Mouse (Mus musculus): ENCODE data around the gene E2f7.
A peak's percentile ranks its signal among the peaks of the same experiment; 100 is the strongest.
"Not testable (repeated sequence)": the region's sequence is repeated elsewhere in the genome, so short reads cannot be mapped to it uniquely, and the experiment has no call there.

Gene E2f7

GRCm38 (mm10) chr10:110744686-110745639 lies at the start of gene E2f7:
Gene E2f7, plus strand, starts transcription at chr10:110745439.
- peak; percentile 91 for DNase-seq

GRCm38 (mm10) chr10:110701276-110701675 lies 44.0 kb upstream of the E2f7 start:
- no peak for DNase-seq

GRCm38 (mm10) chr10:110705672-110706071 lies 39.6 kb upstream of the E2f7 start:
- DNase-seq = no peak

DNA sequence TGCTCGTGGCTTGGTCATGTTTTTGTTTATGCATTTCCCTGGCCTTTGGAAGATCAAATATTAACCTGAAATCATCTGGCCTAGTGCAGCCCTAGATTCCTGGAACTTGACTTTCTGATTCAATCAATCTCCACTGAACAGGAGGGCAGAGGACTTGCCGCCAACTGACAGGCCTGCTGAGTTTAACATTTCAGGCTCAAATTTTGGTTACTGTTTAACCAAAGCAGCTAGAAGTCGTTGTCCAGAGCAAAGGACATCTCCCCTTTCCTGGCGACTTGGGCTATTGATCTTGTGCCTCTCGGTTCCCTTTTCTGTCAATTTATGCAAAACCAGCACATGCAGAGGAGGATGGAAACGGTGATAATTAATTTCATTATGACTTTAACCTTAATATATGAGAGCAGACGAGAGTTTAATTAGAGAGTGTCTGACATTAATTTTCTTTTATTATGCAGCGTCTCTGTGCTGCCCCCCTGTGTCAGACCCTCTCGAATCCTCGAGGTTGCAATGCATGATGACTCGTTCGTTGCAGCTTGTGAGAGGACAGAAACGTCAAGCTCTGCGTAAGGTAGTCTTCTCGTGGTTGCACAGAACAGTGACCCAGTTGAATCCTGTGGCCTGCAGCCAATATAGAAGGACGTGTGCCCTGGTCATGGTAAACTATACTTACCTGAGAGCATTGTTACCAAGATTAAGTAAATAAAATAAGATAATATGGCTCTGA lies 37.7 kb upstream of the E2f7 start:
- DNase-seq = no peak

GRCm38 (mm10) chr10:110716887-110717286 lies 28.4 kb upstream of the E2f7 start:
- DNase-seq = no peak

DNA sequence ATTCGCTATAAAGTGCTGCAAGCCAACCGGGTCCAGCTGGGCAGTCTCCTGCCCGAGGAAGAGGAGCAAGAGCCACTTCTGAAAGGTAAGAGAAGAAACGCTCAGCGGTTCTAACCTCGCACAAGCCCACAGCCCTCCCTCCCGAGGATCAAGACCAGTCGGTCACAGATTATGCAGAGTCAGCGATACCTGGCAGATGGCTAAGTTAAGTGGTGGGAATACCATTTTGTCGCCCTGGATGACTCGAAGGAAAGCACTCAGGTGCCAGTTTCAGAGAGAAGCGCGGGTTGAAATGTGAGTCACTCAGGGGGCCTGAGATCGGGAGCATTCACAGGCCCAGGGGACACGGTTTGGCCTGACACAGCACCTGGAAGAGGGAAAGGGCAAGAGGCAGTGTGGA lies 18.8 kb upstream of the E2f7 start:
- no peak for DNase-seq

DNA sequence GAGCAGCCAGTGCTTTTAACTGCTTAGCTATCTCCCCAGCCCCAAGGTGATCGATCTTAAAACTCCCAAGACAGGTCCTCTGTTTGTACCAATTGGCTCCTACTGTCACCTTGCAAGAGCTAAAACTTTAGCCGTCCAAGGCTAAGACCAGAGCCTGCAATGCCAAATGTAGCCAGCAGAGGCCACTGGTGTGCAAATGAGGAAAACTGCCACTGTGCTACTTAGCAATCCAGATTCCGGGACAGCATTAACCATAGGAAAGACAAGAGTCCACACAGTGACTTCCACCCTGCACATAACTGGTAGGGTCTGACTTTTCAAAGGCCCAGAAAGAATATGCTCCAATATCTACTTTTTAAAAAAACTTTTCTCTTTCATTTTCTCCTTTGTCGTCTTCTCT lies 17.4 kb upstream of the E2f7 start:
- no peak for DNase-seq

DNA sequence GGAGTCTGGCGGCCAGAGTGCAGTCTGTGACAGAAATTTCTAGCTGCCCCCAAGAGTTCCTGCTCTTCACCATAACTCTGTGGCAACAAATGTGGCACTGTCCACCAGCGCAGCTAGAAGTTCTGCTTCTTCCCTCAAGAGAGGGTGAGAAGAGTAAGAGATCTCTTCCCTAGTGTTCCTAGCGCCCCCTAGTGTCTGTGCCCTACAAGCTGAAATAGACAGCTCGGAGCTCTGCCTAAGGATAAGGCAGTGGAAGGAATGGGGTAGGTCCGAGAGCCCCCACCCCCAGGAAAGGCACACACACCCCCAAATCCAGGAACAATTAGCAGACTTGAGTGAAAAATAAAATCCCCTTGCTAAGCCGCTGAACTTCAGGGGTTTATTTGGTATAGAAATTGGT lies 11.9 kb upstream of the E2f7 start:
- peak; percentile 75 for DNase-seq

DNA sequence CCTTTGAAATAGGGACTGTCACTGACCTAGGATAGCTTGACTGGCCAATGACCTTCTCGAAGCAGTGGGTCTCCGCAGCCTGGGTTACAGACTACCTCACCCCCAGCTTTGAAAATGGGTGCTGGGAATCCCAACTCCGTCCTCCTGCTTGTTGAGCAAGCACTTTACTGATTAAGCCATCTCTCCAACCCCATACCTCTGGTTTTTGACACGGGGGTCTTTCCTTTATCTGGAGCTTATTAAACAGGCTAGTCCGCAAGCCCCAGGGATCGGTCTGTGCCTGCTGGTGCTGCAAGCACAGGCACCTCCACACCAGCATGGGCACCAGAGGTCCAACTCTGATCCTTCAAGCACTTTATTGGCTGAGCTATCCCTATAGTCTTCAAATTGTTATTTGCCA lies 1.5 kb upstream of the E2f7 start:
- DNase-seq = no peak

DNA sequence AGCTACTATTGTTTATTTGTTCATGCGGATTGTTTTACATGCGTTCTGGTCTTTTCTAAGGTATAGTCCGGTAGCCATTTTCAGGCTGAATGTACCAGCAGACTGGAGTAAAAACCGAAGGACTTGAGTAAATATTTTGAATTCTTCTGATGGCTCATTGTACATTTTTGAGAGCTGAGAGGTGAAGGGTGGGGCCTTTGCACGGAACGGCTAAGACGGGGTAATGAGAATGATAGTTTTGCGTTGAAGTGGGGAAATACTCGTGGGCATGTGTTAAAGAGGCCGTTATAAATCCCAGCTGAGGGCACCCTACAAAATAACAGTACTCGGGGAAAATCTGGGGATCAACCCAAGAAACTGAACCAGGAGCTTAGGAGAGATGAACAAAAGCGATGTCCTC lies 1.1 kb upstream of the E2f7 start:
- DNase-seq = no peak

GRCm38 (mm10) chr10:110745640-110746032 lies 397 bp downstream of the E2f7 start:
- no peak for DNase-seq

DNA sequence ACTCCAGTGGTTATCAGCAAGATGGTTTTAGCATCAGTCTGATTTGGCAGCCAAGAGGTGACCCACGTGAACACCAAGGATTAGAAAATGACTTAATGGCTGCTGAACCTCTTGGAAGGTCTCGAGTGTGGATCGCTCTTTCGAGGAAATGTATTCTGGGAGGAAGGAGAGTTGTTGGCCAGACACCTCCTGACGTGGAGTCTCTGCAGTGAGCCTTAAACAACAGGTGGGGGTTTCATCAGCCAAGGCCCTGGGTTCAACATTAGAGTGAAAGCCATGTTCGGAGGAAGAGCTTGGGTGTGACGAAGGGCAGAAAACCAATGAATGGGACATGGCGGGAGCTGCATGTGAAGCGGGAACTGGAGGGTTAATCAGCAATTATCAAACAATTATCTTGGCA lies 3.8 kb downstream of the E2f7 start:
- DNase-seq = no peak

GRCm38 (mm10) chr10:110749510-110750305 lies 4.5 kb downstream of the E2f7 start:
- DNase-seq = no peak

- DNase-seq = no peak
These were observed 7.6 kb downstream of the E2f7 start for GRCm38 (mm10) chr10:110752849-110753248.

DNA sequence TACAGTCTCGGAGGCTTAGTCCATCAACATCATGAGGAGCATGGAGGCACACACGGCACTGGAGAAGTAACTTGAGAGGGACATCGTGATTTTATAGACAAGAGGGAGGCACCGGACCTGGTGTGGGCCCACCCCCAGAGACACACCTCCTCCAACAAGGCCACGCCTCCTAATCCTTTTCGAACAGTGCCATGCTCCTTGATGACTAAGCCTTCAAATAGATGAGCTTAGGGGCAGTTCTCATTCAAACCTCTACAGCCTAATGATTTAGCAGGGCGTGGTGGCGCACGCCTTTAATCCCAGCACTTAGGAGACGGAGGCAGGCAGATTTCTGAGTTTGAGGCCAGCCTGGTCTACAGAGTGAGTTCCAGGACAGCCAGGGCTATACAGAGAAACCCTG lies 10.3 kb downstream of the E2f7 start:
- no peak for DNase-seq

DNA sequence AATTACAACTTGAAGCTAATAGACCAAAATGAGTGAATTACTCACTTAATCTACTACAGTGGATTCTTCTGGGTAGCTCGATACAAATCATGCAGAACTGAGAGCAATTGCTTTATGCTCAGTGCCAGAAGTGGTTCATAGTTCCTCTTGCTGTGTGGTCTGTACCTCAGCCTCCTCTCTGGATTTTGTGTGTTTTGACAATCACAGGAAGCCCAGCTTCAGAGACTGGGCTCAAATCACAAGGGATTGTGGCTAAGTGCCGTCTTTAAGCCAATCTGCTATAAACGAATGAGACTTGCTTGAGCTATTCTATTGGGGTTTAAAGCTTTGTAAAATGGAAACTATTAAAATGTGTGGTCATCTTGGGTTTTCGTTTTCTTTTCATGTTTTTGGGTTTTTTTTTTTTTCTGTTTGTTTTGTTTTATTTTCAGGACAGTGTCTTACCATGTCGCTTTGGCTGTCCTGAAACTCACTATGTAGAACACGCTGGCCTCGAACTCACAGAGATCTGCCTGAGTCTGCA lies 11.1 kb downstream of the E2f7 start:
- DNase-seq = no peak

DNA sequence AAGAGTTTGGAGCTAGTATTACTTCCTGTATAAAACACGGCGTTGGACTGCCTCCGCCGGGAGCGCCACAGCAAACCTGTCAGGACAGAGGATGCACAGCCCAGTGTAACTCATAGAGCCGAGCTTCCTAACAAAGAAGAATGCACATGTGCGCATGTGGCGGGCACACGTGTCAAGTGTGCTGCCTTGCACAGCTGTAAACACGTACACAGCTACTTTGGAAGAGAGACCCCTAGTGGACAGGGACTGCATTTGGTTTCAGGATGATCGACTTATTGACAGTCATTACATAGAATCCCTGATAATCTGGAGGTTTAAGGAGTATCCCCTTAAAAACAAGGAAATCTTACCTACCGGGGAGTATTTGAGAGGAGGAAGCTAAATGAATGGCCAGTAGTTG lies 15.3 kb downstream of the E2f7 start:
- DNase-seq = not testable (repeated sequence)

DNA sequence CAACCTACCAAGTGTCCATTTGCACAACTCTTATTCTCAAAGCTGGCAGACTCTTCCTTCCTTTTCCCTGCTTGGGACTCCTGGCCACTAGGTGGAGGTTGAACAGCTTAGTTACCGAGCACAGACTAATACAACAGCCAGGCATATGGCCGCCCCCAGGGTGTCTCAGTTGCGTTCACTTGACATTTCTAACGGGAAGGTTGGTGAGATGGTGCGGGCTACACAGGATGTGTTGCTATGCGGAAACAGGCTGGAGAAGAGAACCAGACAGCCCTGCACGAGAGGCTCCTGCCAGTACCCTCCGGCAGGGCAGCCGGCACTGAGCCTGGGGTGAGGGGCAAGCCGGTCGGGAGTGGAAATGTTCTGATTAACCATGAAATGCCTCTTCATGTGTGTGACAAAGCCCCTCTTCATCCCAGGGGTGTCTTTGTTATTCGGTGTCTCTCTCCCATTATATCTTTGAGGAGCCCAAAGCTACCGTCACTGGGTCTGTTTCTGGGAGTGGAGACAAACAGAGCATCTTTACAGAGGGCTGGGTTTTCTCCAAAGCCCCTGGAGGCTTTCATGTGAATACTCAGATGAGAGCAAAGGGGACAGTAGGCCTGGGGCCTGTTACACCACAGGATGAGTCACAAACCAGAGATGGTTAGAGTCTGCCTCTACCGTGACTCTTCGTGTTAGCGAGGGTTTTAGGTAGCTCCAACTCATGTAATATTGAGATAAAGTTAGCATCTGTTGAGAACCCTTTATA lies 17.1 kb downstream of the E2f7 start:
- DNase-seq = peak; percentile 81

DNA sequence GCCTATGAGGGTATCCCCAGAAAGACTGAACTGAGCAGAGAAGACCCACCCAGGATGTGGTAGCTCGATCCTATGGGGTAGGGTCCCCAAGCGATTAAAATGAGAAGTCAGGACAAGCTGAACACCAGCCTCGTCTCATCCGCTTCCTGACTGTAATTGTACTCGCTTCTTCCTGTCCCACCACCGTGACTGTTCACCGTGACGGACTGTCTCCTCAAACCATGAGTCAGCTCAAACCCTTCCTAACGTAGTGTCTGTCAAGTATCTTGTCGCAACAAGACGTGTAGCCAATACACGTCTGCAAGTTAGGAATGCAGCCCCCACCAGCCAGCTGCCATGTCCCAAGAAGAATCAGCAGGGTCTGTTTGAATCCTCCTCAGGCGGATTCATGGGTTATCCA lies 18.2 kb downstream of the E2f7 start:
- no peak for DNase-seq

DNA sequence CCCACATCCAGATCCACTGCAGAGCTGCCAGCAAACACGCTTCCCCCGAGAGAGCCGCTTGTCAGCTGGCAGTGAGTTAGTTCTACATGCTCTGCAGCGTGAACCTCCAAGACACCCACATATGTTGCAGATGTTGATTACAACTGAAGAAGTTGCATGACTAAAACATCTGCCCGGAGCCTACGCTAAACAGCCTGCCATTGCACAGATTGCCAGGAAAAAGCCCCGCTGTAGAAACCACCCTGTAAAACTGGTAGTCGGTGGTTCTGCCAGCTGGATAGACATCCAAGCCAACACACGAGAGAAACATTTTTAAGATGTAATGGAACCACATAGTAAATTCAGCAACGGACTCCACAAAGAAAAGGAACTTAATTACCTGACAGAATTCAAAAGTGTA lies 24.3 kb downstream of the E2f7 start:
- no peak for DNase-seq

GRCm38 (mm10) chr10:110773201-110773600 lies 28.0 kb downstream of the E2f7 start:
- DNase-seq = no peak

DNA sequence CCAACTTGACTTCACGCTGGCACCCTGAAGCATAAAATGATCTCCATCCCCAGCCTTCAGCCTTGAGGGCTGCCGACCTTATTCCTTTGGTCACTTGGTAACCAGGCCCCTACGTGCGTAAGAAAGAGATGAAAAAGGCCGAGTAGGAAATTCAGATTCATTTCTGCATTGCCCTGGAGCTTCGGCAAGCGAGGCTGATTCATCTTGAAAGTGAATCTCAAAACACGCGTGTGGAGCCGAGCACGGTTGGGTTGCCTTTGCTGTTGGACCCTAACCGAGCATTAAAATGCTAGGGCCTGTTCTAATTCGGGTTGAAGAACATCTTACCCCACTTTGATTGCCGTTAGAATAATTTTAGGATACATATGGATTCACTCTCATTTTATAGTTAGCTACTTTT lies 28.6 kb downstream of the E2f7 start:
- DNase-seq = no peak

All from cerebellum, adult 9-10 months (tissue).